Mouse (Mus musculus): ENCODE results near the gene Gatd1.
A peak's percentile ranks its signal among the peaks of the same experiment; 100 is the strongest.
"Not testable (repeated sequence)": the region's sequence is repeated elsewhere in the genome, so short reads cannot be mapped to it uniquely, and the experiment has no call there.

The Gatd1 gene

DNA sequence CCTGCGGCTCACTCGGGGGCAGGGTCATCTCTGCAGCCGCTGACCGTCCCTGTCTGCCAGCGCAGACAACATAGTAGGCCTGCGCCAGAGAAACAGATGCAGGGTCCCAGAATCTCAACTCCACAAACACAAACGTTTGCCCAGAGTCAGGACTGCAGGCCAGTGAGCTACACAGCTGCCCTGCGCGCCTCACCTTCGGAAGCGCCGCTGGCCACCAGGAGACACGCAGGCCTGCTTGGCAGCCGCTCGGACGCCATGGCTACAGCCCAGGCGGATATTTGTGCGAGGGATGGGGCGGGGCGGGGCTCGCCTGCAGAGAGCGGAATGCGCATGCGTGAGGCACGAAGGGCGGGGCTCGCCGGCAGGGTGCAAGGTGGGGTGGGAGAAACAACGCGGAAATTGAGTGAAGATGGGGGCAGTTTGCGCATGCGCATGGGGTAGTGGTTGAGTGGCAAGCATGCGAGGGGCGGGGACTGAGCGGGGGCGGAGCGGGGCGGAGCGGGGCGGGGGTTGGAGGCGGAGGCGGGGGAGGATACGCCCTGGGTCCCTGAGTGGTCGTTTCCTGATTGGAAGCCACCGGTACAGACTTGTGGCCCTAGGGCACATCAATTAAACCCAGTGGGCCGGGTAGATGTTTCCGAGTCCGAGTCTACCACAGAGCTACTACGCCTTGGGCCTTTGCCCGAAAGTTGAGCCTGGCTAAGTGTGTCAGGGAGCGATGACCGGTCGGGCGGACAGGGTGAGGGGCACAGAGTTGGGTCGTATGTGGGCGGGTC, at the start of gene Gatd1:
Gatd1 (minus strand) TSS at position 328 of the 776 bp plus-strand sequence.
- peak; percentile 99 to 100 for DNase-seq

DNA sequence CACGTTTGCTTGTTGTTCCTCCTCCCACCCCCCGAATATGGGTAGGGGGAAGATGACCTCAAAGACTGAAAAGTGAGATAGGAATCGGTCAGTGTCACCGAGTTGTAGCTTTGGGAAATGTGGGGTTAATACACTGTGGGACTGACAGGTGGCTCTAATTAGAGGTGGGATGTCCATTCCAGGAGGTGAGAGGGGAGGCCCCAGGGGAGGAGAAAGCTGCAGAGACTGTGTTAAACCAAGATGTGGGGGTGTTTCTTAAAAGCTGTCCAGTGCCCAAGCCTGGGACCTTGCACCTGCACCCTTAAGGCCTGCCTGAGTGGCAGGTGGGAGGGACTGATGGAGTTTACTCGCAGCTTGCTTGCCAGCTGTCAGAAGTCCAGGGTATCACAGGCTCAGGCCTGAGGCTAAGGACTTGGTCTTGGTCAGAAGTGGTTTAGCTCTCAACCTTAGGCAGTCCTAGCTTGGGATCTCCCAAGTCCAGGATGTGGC, 48.4 kb upstream of the Gatd1 start:
- peak; percentile 65 to 88 for DNase-seq

GRCm38 (mm10) chr7:141461521-141462332, 47.8 kb upstream of the Gatd1 start:
- peak; percentile 66 to 70 for DNase-seq

GRCm38 (mm10) chr7:141460391-141461113, 46.6 kb upstream of the Gatd1 start, which contains the start of gene Cracr2b:
Gene Cracr2b, plus strand, starts transcription at chr7:141461094.
- DNase-seq: peak; percentile 63 to 70

DNA sequence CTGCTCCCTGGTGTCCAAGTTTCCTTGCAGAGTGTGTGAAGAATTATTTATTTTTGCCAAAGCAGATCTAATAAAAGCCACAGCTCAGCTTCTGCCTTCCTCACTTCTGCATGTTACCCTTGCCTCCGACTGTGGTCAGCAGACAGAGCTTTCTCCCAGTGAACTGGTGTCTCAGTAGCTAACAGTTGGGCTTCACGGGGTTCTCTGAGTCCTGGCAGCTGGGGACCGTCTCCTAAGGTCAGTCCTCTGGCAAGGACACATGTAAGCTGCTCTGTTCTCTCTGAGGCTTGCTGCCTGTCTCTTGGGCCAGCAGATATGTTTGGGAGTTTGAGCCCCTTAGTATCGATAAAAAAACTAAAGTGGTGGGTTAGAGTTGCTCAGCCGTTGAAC, 46.1 kb upstream of the Gatd1 start:
- peak in 1 of 2 experiments; percentile 23 for DNase-seq

- DNase-seq: no peak
These were observed 45.4 kb upstream of the Gatd1 start for GRCm38 (mm10) chr7:141459301-141459711.

GRCm38 (mm10) chr7:141458661-141459060, 44.7 kb upstream of the Gatd1 start:
- no peak for DNase-seq

- peak; percentile 50 to 72 for DNase-seq
These were observed 44.2 kb upstream of the Gatd1 start for GRCm38 (mm10) chr7:141457986-141458660.

GRCm38 (mm10) chr7:141457236-141457635, 43.3 kb upstream of the Gatd1 start:
- peak; percentile 4 to 27 for DNase-seq

GRCm38 (mm10) chr7:141456739-141457138, 42.8 kb upstream of the Gatd1 start:
- DNase-seq: peak in 1 of 2 experiments; percentile 55

DNA sequence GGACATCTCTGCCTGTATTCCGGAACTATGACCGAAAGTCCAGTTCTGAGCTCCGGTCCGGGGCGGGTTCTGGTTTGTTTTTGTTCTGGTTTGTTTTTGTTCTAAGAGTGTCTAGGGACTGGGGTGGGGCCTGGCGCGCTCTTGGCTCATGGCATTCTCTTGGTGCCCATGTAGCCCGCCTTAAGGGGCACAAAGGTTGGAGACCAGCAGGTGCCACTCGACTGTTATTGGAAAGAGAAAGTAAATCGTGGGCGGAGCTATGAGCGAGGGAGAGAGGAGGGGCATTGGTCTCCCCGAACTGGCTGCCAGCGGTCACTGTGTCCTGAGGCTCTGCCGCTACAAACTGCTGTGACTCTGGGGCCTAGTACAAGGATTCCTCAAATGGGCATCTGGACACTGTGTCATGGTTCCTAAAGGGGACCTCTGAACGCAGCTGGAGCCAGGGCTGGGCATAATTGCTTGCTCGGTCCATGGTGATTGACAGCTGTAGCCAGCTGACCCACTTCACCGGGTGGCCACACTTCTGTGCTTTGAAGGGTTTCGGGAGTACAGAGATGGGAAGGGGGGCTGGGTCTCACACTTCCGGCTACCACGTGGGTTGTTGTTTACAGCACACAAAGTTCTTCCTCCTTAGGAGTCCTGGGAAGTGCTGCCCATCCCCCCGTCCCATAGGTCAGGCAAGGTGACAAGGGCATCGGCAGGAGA, 41.8 kb upstream of the Gatd1 start:
- DNase-seq: peak; percentile 78 to 86

DNA sequence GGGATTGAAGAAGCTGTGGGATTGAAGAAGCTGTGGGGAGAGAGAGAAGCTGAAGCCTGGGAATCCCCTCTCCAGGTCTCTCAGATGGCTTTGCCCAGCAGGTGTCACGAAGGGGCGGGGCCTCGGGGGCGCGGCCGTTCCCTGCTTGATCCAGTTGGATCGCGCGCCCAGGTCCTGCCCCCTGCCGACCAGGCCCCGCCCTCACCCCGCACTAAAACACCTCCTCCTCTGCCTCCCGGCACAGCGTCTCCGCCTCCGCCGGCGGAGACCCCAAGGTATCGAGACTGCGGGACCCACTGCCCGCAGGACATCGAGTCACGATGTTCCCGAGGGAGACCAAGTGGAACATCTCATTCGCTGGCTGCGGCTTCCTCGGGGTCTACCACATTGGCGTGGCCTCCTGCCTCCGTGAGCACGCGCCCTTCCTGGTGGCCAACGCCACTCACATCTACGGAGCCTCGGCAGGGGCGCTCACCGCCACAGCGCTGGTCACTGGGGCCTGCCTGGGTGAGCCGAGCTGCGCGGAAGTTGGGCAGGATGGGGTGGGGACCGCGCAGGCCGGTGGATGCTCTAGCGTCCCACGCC, 41.1 kb upstream of the Gatd1 start, which contains the start of gene Pnpla2:
Pnpla2 (plus strand) TSS at position 232 of the 585 bp plus-strand sequence.
- peak; percentile 97 to 98 for DNase-seq

- peak in 1 of 2 experiments; percentile 4 for DNase-seq
These were observed 39.7 kb upstream of the Gatd1 start for GRCm38 (mm10) chr7:141453636-141454035.

GRCm38 (mm10) chr7:141451928-141452327, 38.0 kb upstream of the Gatd1 start:
- DNase-seq: no peak

DNA sequence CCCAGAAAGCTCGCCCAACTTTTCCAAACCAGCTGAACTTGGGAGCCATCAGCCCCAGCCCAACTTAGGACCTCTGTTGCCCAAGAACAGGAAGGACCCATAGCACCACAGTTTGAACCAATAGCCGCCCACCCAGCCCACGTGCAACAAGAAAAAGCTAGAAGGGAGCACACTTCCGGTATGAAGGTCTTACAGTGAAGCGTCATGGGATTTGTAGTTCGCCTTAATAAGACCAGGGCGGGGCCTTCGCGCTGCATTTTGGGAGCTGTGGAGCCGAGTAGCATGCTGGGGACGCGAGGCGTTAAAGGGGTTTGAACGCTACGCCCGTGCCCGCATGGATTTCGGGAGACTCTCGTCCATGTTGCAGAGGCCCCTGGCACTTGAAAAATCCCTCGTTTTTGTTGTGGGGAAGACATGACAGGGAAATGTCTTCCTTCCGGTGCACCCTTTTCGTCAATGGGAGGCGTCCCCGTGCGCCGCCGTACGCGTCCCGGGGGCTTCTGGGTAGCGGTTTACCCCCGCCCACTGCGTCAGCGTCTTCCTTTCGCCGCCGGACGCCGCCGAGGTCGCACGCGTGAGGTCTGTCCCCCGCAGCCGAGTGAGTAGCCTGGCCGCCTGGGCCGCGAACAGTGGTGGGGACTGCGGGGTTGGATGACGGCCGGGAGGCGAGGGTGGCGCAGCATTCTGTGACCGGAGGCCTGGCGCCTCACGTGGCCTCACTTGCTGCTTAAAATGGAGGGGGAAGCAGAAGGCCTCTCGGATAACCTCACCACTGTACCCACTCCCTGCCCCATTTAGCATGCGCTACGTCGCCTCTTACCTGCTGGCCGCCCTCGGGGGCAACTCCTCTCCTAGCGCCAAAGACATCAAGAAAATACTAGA, 33.4 kb upstream of the Gatd1 start, which contains the start of gene Rplp2:
Rplp2 (plus strand) TSS at position 261 of the 882 bp plus-strand sequence.
- peak; percentile 95 to 96 for DNase-seq

- DNase-seq: not testable (repeated sequence)
These were observed 32.4 kb upstream of the Gatd1 start for GRCm38 (mm10) chr7:141446374-141446773.

- DNase-seq: peak; percentile 79 to 86
These were observed 29.9 kb upstream of the Gatd1 start, which contains the start of gene Pidd1 for GRCm38 (mm10) chr7:141443828-141444237. Gene Pidd1, minus strand, starts transcription at chr7:141444025.

DNA sequence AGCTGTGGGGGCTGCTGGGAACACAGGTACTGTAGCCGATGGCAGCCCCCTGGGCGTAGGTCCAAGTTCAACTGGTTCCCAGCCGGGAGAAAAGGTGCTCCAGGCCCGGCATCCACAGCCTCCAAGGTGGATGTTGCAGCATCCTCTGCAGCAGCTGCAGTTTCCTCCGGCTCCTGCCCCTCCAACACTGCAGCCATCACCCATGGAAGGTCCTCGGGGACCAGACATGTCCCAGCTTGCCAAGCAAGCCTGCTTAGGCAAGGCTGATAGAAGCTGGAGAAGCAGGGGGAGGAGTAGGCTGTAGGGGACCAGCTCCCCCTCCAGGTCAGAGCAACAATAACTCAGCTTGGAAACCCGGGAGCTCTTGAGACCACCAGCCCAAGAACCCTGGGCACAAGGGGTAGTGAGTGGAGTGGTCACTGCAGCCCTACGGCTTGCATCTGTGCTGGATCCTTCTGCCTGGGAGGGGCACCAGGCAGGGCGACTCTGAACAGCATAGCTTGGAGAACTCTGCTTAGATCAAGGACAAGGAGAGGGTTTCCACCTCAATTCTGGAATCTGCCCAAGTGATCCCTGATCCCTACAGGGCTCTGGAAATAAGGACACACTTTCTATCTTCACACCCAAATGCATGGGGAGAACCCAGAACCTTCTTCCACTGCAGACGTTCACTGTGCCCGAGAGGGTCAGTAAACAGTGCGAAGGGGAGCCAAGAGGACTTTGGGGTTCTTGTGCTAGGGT, 29.3 kb upstream of the Gatd1 start:
- DNase-seq: peak; percentile 46 to 48

DNA sequence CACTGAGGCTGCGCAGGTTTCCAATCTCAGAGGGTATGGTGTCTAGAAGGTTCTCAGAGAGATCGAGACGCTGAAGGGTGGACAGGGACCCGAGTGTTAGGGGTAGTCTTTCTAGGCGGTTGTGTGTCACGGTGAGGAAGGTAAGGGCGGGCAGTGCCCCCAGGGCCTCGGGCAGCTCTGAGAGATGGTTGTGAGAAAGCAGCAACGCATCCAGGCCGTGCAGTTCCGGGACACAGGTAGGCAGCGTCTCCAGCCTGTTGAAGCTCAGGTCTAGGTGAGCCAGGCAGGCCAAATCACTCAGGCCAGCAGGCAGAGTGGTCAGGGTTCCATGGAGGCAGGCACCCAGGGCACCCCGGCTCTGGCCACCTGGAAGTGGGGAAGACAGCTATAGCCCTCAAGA, 28.3 kb upstream of the Gatd1 start:
- DNase-seq: peak in 1 of 2 experiments; percentile 23
